8 mouse cellular contexts compared by ENCODE assay signal in the genomic region with DNA sequence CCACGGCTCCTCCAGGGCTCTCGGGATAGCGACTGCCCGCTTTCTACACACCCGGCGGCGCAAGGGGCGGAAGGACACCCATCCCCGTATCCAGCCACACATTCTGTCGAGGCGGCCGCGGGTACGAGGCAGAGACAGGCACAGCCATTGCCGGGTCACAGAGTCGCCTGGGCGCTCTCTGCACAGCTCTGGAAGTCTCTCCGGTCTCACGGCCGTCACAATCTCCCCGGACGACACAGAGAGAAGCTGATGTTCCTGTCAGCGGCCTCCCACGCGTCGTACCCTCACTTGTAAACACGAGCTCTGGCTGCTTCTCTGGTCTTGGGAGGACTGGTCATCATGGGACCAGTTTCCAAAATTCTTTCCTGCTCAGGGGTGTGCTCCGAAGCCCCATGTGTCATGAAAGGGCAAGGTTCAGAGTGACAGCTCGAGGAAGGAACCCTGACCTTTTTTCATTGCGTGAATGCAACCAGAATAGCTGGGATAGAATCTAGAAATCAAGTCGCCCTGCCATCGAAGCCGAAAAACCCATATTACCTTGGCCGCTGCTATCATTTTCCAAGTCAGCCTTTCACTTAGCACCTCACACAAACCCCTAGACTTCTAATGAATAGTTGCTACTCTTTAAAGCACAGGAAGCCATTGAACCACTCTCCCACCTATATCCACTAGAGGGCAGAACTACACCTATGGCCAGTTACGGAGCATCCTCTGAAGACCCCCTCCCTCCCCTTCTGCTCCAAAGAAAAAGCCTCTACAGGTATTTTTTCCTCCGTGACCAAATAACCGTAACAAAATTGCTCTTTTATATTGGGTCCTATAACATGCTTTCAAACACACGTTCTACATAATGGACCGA. TPM values are rescaled to one million over a fixed set of nuclear protein-coding genes. Genes with fewer than 3 reads are reported as not detected.
A peak's percentile ranks its signal among the peaks of the same experiment; 100 is the strongest.
DNase-seq lines count a peak whose midpoint lies in the region; ATAC-seq lines count a peak whose summit lies in the region.

No protein-coding gene starts in this region.

- peak; percentile 56 for DNase-seq in gastrocnemius, adult 18-20 months (ENCODE audit: low spot score)
- DNase-seq in gastrocnemius, postnatal 25 days: no peak
- peak; percentile 63 to 87 for DNase-seq in layer of hippocampus, postnatal 14 days (ENCODE audit: low spot score in 2 of 2)
- peak; percentile 66 for DNase-seq in lung, postnatal 25 days (ENCODE audit: low spot score)
- DNase-seq in right cerebral cortex, adult 18-20 months: peak; percentile 69

- H3K36me3 ChIP-seq in forebrain, embryonic 12.5 days (replicated peaks): no peaks in the 10 kb centered on the region
- H3K36me3 ChIP-seq in hindbrain, embryonic 13.5 days: no peaks in the 10 kb centered on the region

- H3K4me3 ChIP-seq in forebrain, embryonic 12.5 days (replicated peaks): peak overlapping the region; percentile 87
- peak overlapping the region; percentile 92 for H3K4me3 ChIP-seq in hindbrain, embryonic 13.5 days

- peak overlapping the region; percentile 91 for H3K4me2 ChIP-seq in forebrain, embryonic 12.5 days
- H3K4me2 ChIP-seq in hindbrain, embryonic 13.5 days: peak overlapping the region; percentile 99

- H3K27ac ChIP-seq in forebrain, embryonic 12.5 days: peak overlapping the region; percentile 98
- H3K27ac ChIP-seq in hindbrain, embryonic 13.5 days: peak overlapping the region; percentile 99

- peak overlapping the region; percentile 92 for H3K9ac ChIP-seq in forebrain, embryonic 12.5 days
- H3K9ac ChIP-seq in hindbrain, embryonic 13.5 days: peak overlapping the region; percentile 94

- no peaks in the 10 kb centered on the region for H3K27me3 ChIP-seq in forebrain, embryonic 12.5 days
- H3K27me3 ChIP-seq in hindbrain, embryonic 13.5 days: no peaks in the 10 kb centered on the region

- under 1% methylated on average over 39 of the region's 39 CpGs for WGBS in forebrain, embryonic 12.5 days
- under 1% methylated on average over 39 of the region's 39 CpGs for WGBS in hindbrain, embryonic 13.5 days

- H3K9me3 ChIP-seq in forebrain, embryonic 12.5 days: no peaks in the 10 kb centered on the region
- no peaks in the 10 kb centered on the region for H3K9me3 ChIP-seq in hindbrain, embryonic 13.5 days

- peak; percentile 63 for ATAC-seq in cerebellum, adult (ENCODE audit: insufficient number of reproducible peaks, low FRiP score, low TSS enrichment)
- peak; percentile 48; the same call in 1 of the 2 replicates for ATAC-seq in forebrain, embryonic 12.5 days (ENCODE audit: low FRiP score)
- ATAC-seq in hindbrain, embryonic 13.5 days (ENCODE audit: low FRiP score): peak; percentile 79

- peaks cover 21% of the 10 kb centered on the region for H3K4me1 ChIP-seq in forebrain, embryonic 12.5 days
- peaks cover 28% of the 10 kb centered on the region for H3K4me1 ChIP-seq in hindbrain, embryonic 13.5 days (replicated peaks)

RNA-seq across cellular contexts. Expression of a gene that starts 31.6 kb away (rescaled TPM):
- 10 to 100 TPM; 38.5 to 45.0 TPM for total RNA-seq in gastrocnemius, adult 18-20 months (2021)
- total RNA-seq in gastrocnemius, postnatal 25 days (2021): 10 to 100 TPM; 28.6 to 29.0 TPM
- 77.4 and 82.1 TPM in 2 replicates for polyA plus RNA-seq in forebrain, embryonic 12.5 days (2016; fragmentation: Nextera tagmentation; extraction: Ambion mirVana)
- polyA plus RNA-seq in hindbrain, embryonic 13.5 days (2015; fragmentation: Nextera tagmentation; extraction: Ambion mirVana): 87.3 and 96.3 TPM in 2 replicates
- 100 to 1,000 TPM; 230 to 260 TPM for total RNA-seq in layer of hippocampus, postnatal 14 days (2021)

Comparison
In these comparisons a context has a peak if more than half of its experiments do, and no peak if none do; other contexts are left out.
1. RNA of a gene that starts 31.6 kb away (total RNA-seq): 230 to 260 TPM in layer of hippocampus, postnatal 14 days; 38.5 to 45.0 TPM in gastrocnemius, adult 18-20 months and 28.6 to 29.0 TPM in gastrocnemius, postnatal 25 days; every median in the first group is over 4 times any median in the second.
2. Peak in every context shown above with its lines, with median percentiles within 50 percentile points of each other: ATAC-seq.